Mouse (Mus musculus): ENCODE data around the gene Gtpbp2. TPM values are rescaled to one million over a fixed set of nuclear protein-coding genes. Genes with fewer than 3 reads are reported as not detected.
A peak's percentile ranks its signal among the peaks of the same experiment; 100 is the strongest.

The Gtpbp2 gene
- total RNA-seq (2021) = 100 to 1,000 TPM; 134 to 140 TPM
- long read RNA-seq, experiment 1, transcript Gtpbp2-201 (12 exons, 2,966 nt) = major isoform, 21 of 49 reads
- long read RNA-seq, experiment 1, partial matches to known transcripts = 8 of 49 reads
- long read RNA-seq, experiment 1, other reads (novel, unspliced or antisense) = 19 of 49 reads
- long read RNA-seq, experiment 2, transcript Gtpbp2-201 (12 exons, 2,966 nt) = major isoform, 14 of 48 reads
- long read RNA-seq, experiment 2, partial matches to known transcripts = 13 of 48 reads
- long read RNA-seq, experiment 2, other reads (novel, unspliced or antisense) = 18 of 48 reads

DNA sequence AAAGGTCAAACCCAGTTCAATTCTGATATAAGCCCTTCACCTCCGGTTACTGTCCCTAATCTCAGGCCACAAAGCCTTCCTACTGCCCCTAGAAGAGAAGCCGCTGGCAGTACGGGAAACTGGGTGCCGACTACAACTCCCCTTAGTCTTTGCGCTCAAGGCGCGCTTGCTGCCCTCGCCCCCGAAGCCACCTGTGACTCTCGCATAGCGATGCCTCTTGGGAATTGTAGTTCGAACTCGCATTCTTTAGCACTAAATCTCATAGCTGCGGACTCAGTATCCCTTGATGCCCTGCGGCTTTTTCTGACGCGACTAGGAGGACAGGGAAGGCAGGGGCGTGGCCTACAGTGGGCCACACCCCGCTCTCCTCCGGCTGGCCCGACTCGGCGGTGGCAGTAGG, at the start of gene Gtpbp2:
Gtpbp2 (plus strand) TSS at position 347 of the 400 bp plus-strand sequence.
- peak within 1 kb of the TSS; percentile 91 for H3K4me3 ChIP-seq
- intact Hi-C loops (cut with DNase I) = no loop called here
- TF ChIP-seq CTCF (IDR thresholded peaks at IDR 0.05) = no peak

DNA sequence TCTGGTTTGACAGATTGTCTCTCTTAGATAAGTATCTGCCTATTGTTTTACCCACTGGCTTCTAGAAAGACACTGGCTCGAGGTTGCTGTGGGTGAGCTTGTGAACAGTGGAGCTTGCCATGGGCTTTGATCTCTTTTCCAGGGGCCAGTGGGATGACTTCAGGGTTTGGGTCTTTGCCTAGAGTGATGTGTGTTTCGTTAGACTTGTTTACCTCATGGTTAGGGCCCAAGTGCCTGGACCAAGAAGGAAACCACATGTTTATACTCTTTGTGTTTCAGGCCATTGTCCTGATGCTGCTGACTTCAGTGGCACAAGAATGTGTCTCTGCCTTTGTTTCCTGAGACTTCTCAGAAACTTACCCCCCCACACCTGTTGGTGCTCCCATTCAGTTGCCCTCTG, 45.3 kb upstream of the Gtpbp2 start:
- no peak for TF ChIP-seq CTCF (IDR thresholded peaks at IDR 0.05)
- Histone ChIP-seq H3K27ac (no peak overlapping the region), H3K4me3 (no peak overlapping the region)
- DNase-seq (ENCODE audit: extremely low spot score in 1 of 2, low spot score in 2 of 2) = no peak
- intact Hi-C loops (cut with DNase I) = loop anchor here (5.0 kb wide), 1 partner anchor 83 kb away; the partner anchor contains the start of gene Vegfa

More for the DNA sequence above, at the start of gene Gtpbp2:
- H3K27ac ChIP-seq = peak within 1 kb of the TSS; percentile 88
- DNase-seq (ENCODE audit: extremely low spot score in 1 of 2, low spot score in 2 of 2) = peak; percentile 92 to 96

DNA sequence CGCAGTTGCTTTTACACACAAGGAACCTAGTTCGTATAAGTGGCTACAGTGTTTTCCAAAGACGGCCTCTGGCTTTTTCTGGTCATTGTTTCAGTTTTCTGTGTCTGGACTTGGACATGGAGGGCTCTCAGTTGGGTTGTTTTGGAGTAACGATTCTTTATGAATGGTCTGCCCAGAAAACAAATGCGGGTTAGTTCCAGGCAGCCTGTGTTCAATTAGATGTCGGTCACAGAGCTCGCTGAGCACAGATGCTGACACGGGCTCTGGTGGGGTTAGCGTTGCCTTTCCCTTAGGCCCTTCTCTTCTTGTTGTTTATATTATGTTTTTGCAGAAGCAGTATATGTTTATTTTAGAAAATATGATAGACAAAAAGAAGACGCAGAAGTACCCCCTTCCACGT, 44.7 kb upstream of the Gtpbp2 start:
- TF ChIP-seq CTCF (IDR thresholded peaks at IDR 0.05) = no peak
- intact Hi-C loops (cut with DNase I) = loop anchor here (5.0 kb wide), 1 partner anchor 84 kb away; the partner anchor contains the start of gene Vegfa
- Histone ChIP-seq H3K4me3 (no peak overlapping the region), H3K27ac (no peak overlapping the region)
- DNase-seq (ENCODE audit: extremely low spot score in 1 of 2, low spot score in 2 of 2) = no peak

DNA sequence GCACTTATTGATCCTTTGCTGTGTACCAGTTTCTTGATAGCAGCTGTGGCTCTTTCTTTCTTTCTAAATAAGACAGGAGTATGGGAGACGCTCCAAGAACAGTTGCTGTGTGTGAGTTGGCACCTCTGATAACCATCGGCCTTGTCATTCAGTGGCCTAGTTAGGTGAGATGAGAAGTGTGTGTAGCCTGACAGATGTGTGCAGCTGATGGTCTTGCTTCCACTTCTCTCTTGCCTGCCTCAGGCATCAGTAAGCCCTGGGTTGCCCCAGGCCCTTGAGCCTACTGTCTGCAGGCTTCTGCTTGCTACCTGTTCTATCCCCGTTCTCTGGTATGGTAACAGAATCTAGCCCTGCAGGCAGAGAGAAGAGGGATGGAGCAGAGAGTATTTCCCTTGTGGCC, 44.0 kb upstream of the Gtpbp2 start:
- Histone ChIP-seq H3K4me3 (no peak overlapping the region), H3K27ac (no peak overlapping the region)
- no peak for TF ChIP-seq CTCF (IDR thresholded peaks at IDR 0.05)
- DNase-seq (ENCODE audit: extremely low spot score in 1 of 2, low spot score in 2 of 2) = no peak
- intact Hi-C loops (cut with DNase I) = loop anchor here (5.0 kb wide), 1 partner anchor 85 kb away; the partner anchor contains the start of gene Vegfa

DNA sequence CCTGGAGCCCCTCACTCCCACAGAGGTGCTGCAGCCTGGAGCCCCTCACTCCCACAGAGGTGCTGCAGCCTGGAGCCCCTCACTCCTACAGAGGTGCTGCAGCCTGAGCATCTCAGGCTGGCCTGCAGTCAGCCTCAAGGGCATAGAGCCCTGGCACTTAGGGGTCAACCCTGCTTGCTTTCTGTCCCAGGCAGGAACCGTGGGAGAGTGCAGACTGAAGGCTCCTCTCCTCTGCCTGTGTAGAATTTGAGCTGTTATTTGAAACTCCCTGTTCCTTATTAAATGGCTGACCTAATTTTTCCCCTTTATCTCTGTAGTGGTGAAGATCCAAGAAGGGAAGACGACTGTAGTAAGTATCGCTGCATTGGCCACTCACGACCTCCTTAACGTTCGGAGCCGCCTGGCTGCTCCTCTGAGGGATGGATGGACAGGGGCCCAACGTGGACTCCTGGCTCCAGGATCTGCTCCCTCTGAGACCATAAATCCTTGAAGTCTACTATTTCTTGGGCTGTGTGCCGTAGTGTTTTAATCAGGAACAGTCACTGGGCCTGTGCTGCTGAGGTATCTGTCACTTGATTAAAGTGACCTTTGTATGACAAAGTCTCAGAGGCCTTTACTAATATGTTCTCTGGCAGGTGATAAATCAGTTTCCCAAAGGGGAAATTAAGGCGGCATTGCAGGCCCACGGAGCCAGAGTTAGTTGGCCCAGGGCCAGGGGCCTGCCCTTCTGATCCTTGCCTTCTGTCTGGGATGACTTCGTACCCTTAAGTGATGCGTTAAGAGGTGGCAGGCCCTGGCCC, 43.0 kb upstream of the Gtpbp2 start:
- TF ChIP-seq CTCF (IDR thresholded peaks at IDR 0.05) = no peak
- intact Hi-C loops (cut with DNase I) = loop anchor here (5.0 kb wide), 1 partner anchor 86 kb away; the partner anchor contains the start of gene Vegfa

DNA sequence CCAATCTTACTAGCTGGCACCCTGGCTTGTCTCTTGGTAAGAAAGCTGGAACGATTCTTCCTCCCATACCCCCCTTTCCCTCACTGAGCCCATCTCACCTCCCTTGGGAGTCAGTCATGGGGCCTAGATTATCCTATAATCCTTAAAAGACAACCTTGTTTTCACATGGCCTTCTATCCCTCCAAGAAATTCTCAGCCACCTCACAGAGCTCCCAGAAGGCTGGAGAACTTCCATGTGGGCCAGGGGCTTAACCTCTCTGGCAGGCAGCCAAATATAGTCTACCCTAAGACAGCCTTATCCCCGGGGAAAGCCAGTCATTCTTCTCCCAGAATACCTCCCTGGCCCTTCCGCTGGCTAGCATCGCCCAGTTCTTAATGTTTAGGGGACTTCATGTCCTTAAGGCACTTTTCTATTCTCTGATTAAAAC, 42.4 kb upstream of the Gtpbp2 start:
- no peak overlapping the region for H3K27ac ChIP-seq
- no peak for DNase-seq (ENCODE audit: extremely low spot score in 1 of 2, low spot score in 2 of 2)
- intact Hi-C loops (cut with DNase I) = loop anchor here (5.0 kb wide), 1 partner anchor 86 kb away; the partner anchor contains the start of gene Vegfa
- no peak overlapping the region for H3K4me3 ChIP-seq
- TF ChIP-seq CTCF (IDR thresholded peaks at IDR 0.05) = no peak

More for the DNA sequence above, 43.0 kb upstream of the Gtpbp2 start:
- Histone ChIP-seq H3K4me3 (no peak overlapping the region), H3K27ac (no peak overlapping the region)
- DNase-seq (ENCODE audit: extremely low spot score in 1 of 2, low spot score in 2 of 2) = no peak

DNA sequence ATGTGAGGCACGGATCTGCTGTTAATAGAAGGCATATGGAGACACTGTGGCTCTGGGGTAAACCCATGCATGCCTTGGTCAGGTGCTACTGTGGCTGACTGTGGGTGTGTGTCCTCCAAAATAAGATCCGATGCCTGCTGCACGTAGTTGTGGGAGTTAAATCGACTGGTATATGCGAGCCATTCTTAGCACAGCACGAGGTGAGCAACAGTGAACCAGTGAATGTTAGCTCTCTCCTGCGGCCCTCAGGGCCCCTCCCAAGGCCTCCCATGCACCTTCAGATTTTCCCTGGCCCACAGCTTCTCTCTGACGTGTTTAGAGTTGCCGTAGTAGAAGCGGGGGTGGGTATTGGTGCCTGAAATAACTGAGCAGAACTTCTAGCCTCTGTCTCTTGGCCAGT, 41.2 kb upstream of the Gtpbp2 start:
- peak; percentile 30 to 31 for DNase-seq (ENCODE audit: extremely low spot score in 1 of 2, low spot score in 2 of 2)
- Histone ChIP-seq H3K4me3 (no peak overlapping the region), H3K27ac (peak overlapping the region; percentile 66)
- intact Hi-C loops (cut with DNase I) = loop anchor here (5.0 kb wide), 1 partner anchor 87 kb away; the partner anchor contains the start of gene Vegfa
- no peak for TF ChIP-seq CTCF (IDR thresholded peaks at IDR 0.05)

DNA sequence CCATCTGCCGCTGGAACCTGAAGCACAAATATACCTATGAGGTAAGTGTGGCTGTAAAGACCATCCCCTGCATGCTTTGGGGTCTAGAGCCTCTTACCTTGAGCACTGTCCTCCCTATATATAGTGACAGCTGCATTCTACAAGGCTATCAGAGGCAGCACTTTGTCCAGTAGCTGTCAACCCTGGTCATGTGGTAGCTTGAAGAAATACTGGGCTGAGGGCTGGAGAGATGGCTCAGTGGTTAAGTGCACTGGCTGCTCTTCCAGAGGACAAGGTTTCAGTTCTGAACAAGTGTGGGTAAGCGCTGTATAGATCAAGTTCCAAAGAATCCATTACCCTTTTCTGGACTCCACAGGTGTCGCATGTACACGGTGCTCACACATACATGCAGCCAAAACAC, 38.0 kb upstream of the Gtpbp2 start:
- no peak for DNase-seq (ENCODE audit: extremely low spot score in 1 of 2, low spot score in 2 of 2)
- intact Hi-C loops (cut with DNase I) = no loop called here
- H3K27ac ChIP-seq = no peak overlapping the region
- TF ChIP-seq CTCF (IDR thresholded peaks at IDR 0.05) = no peak
- H3K4me3 ChIP-seq = no peak overlapping the region

DNA sequence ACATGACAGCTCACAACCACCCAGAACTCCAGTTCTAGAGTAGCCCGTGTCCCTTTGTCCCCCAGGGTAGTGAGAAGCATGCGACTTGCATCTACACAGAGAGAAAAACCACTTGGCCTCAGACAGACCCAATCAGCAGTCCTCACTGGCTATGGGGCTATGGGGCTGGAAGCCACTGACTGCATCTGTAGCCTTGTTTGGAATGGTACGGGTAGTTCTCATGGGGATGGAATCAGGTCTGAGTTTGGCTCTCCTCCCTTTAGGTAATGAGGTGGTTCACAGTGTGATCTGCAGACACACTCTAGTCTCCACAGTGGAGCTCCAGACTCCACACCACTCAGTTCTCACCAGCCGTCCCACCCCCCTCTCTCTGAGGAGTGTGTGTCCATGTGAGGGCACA, 37.5 kb upstream of the Gtpbp2 start:
- no peak for DNase-seq (ENCODE audit: extremely low spot score in 1 of 2, low spot score in 2 of 2)
- TF ChIP-seq CTCF (IDR thresholded peaks at IDR 0.05) = no peak
- intact Hi-C loops (cut with DNase I) = no loop called here
- H3K4me3 ChIP-seq = no peak overlapping the region
- H3K27ac ChIP-seq = no peak overlapping the region

DNA sequence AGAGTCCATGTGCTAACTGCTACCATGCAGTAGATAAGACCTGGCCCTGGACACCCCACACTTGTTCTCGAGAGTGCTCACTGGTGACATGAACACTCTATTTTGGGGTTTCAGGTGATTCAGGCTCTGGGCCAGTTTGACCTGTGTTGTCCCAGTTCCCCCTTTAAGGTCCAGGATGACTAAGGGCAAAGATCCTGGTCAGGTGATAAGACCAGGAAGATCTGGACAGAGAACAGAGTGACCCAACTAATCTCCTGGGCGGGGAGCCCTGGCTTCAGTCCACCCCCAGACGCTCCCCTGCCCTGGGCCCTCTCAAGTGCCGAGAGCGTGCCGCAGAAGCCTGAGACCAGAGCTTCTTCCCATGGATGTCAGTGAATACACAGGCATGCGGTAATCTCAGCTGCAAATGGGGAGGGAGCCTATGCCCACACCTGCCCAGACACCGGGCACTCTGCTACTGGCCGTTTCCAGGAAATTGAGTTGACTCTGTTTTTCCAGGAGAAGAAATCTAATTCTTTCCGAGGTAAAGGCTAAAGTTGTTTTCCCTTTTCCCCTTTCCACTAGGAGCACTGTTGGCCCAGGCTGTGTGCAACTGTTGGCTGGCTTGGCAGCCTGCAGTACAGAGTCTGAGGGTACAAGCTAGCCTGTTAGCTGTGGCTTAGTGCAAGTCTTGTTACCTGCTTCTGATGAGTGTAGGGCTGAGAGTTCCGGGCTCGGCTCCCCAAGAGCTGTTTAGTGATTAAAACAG, 36.7 kb upstream of the Gtpbp2 start:
- intact Hi-C loops (cut with DNase I) = no loop called here
- TF ChIP-seq CTCF (IDR thresholded peaks at IDR 0.05) = no peak
- DNase-seq (ENCODE audit: extremely low spot score in 1 of 2, low spot score in 2 of 2) = no peak
- Histone ChIP-seq H3K27ac (no peak overlapping the region), H3K4me3 (no peak overlapping the region)

DNA sequence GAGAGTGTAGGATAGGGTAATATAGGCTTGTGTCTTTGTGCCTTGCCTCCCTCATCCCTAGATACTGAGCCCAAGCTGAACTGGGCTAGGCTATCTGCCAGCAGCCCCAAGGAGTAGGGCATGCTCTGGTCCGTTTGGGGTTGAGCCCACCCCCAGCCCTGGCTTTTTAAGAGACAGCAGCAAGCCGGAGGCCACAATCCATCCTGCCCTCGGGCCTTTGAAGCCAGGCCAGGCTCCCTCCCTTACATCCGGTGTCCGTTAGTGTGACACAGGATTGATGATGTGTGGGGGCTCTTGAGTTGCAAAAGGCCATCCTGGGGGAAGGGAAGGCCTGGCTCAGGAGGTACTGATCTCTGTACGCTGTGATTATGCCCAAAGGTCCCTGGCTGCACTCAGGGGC, 34.2 kb upstream of the Gtpbp2 start:
- no peak for TF ChIP-seq CTCF (IDR thresholded peaks at IDR 0.05)
- DNase-seq (ENCODE audit: extremely low spot score in 1 of 2, low spot score in 2 of 2) = no peak
- intact Hi-C loops (cut with DNase I) = no loop called here
- Histone ChIP-seq H3K4me3 (no peak overlapping the region), H3K27ac (no peak overlapping the region)

Data from left cerebral cortex, adult 2 months (tissue).